Mouse (Mus musculus) lung, adult 2 months (tissue): ENCODE results near the gene Prex1. TPM values are rescaled to one million over a fixed set of nuclear protein-coding genes. Genes with fewer than 3 reads are reported as not detected.

Experiments used
- DNase-seq: peaks from one replicate; pipeline ENCODE4 v3.0.0; 2022
- H3K4me1 ChIP-seq: fragments of 200-500 bp; 2 replicates; pipeline ENCODE4 v1.6.1; 2011; ENCODE audit warnings: low read length; ENCODE audit not compliant: control insufficient read depth, insufficient read depth
- H3K4me3 ChIP-seq: fragments of 200-500 bp; replicated peaks from 2 replicates; pipeline ENCODE3; 2011; ENCODE audit warnings: low read depth, mild to moderate bottlenecking, control low read depth, low read length; ENCODE audit errors: extremely low read depth
- CTCF ChIP-seq: fragments of 200-500 bp; IDR thresholded peaks from 2 replicates; pipeline ENCODE4 v1.5.1; 2011; ENCODE audit warnings: mild to moderate bottlenecking, low read length, control low read depth; ENCODE audit not compliant: insufficient read depth
- POLR2A ChIP-seq: fragments of 200-500 bp; IDR thresholded peaks from 2 replicates; pipeline ENCODE4 v1.6.1; 2011; ENCODE audit warnings: low read depth, mild to moderate bottlenecking, control low read depth, low read length, borderline replicate concordance; ENCODE audit errors: extremely low read depth
- WGBS: fragments of 180-500 bp; shearing (Covaris S2); methylation state at CpG from one replicate; pipeline ENCODE4 v1.1.7; 2018; 5-methylcytosine and 5-hydroxymethylcytosine counted together
- polyA plus RNA-seq: library from polyadenylated mRNA; depleted of rRNA; stranded (reverse); fragments of >200 nt; gene quantifications from 2 replicates; pipeline ENCODE4 v1.2.3, GENCODE M21; 2012

The Prex1 gene
- polyA plus RNA-seq, 1 experiment = 61.1 TPM

GRCm38 (mm10) chr2:166674693-166675092 lies 38.9 kb downstream of the Prex1 start:
- no peak overlapping the region for H3K4me3 ChIP-seq
- 18% methylated on average over 12 of the region's 12 CpGs for WGBS
- H3K4me1 ChIP-seq = peaks cover 13% of the 10 kb centered on the region
- TF ChIP-seq CTCF (no peak), POLR2A (no peak)
- no peak for DNase-seq

- TF ChIP-seq CTCF (no peak), POLR2A (no peak)
- DNase-seq = no peak
- Histone ChIP-seq H3K4me3 (no peak overlapping the region), H3K4me1 (peaks cover 13% of the 10 kb centered on the region)
- 63% methylated on average over 12 of the region's 12 CpGs for WGBS
Observed at GRCm38 (mm10) chr2:166673951-166674350, 39.7 kb downstream of the Prex1 start.

GRCm38 (mm10) chr2:166672171-166672965 lies 41.3 kb downstream of the Prex1 start:
- WGBS = 75% methylated on average over 14 of the region's 14 CpGs
- DNase-seq = no peak
- H3K4me3 ChIP-seq = no peak overlapping the region
- TF ChIP-seq CTCF (no peak), POLR2A (no peak)
- peaks cover 15% of the 10 kb centered on the region for H3K4me1 ChIP-seq

GRCm38 (mm10) chr2:166671614-166672013 lies 42.0 kb downstream of the Prex1 start:
- Histone ChIP-seq H3K4me3 (no peak overlapping the region), H3K4me1 (peaks cover 13% of the 10 kb centered on the region)
- WGBS = 71% methylated on average over 14 of the region's 14 CpGs
- no peak for DNase-seq
- TF ChIP-seq CTCF (no peak), POLR2A (no peak)

- 40% methylated on average over 8 of the region's 8 CpGs for WGBS
- TF ChIP-seq CTCF (no peak), POLR2A (no peak)
- Histone ChIP-seq H3K4me1 (peaks cover 13% of the 10 kb centered on the region), H3K4me3 (no peak overlapping the region)
- no peak for DNase-seq
Observed at GRCm38 (mm10) chr2:166671019-166671418, 42.6 kb downstream of the Prex1 start.

- no peak for DNase-seq
- TF ChIP-seq CTCF (no peak), POLR2A (no peak)
- peaks cover 11% of the 10 kb centered on the region for H3K4me1 ChIP-seq
- no peak overlapping the region for H3K4me3 ChIP-seq
- WGBS = 71% methylated on average over 9 of the region's 9 CpGs
Observed at GRCm38 (mm10) chr2:166669922-166670321, 43.7 kb downstream of the Prex1 start.

GRCm38 (mm10) chr2:166667790-166668695 lies 45.6 kb downstream of the Prex1 start:
- TF ChIP-seq POLR2A = no peak
- no peak for TF ChIP-seq CTCF
- WGBS = 46% methylated on average over 22 of the region's 22 CpGs
- Histone ChIP-seq H3K4me1 (peaks cover 11% of the 10 kb centered on the region), H3K4me3 (no peak overlapping the region)
- DNase-seq = no peak

- H3K4me1 ChIP-seq = peaks cover 5% of the 10 kb centered on the region
- WGBS = 87% methylated on average over 13 of the region's 13 CpGs
- no peak for TF ChIP-seq POLR2A
- no peak for TF ChIP-seq CTCF
Observed at GRCm38 (mm10) chr2:166666175-166666574, 47.5 kb downstream of the Prex1 start.

GRCm38 (mm10) chr2:166665244-166665922 lies 48.2 kb downstream of the Prex1 start:
- DNase-seq = no peak
- H3K4me3 ChIP-seq = no peak overlapping the region
- 69% methylated on average over 6 of the region's 6 CpGs for whole genome bisulfite sequencing
- H3K4me1 ChIP-seq = 0 out of 2 replicates have a peak, but pooled peaks cover 2% of the 10 kb centered on the region
- TF ChIP-seq POLR2A = no peak
- no peak for TF ChIP-seq CTCF

More at GRCm38 (mm10) chr2:166666175-166666574, 47.5 kb downstream of the Prex1 start:
- DNase-seq = no peak
- no peak overlapping the region for H3K4me3 ChIP-seq
